Mouse (Mus musculus): ENCODE measurements around the gene Gm10188.

- TF ChIP-seq POLR2A (IDR thresholded peaks at IDR 0.05; ENCODE audit: low read depth, low read length) (no peak), CTCF (IDR thresholded peaks at IDR 0.05; ENCODE audit: extremely low read depth, insufficient read length, insufficient replicate concordance, low read depth, low read length) (no peak)
These were observed 35.8 kb upstream of the Gm10188 start for GRCm38 (mm10) chr1:132265211-132265859.

All from small intestine, adult 2 months (tissue).